Mouse (Mus musculus) G1E-ER4 (cell line): ENCODE measurements around the gene Cbfa2t3. TPM values are rescaled to one million over a fixed set of nuclear protein-coding genes. Genes with fewer than 3 reads are reported as not detected.

ENCODE experiments used
- GATA1 ChIP-seq: IDR thresholded peaks from one replicate; pipeline ENCODE4 v1.8.0; 2012; ENCODE audit warnings: low read length, inconsistent platforms
- polyA plus RNA-seq: library from polyadenylated mRNA; stranded (reverse); fragments of >175 nt; gene quantifications from 2 replicates; pipeline ENCODE4 v1.2.3, GENCODE M21; 2012

Gene Cbfa2t3
- polyA plus RNA-seq, 1 experiment = 273 TPM

GRCm38 (mm10) chr8:122680171-122680570 is 18.7 kb downstream of the Cbfa2t3 start:
- no peak for TF ChIP-seq GATA1

DNA sequence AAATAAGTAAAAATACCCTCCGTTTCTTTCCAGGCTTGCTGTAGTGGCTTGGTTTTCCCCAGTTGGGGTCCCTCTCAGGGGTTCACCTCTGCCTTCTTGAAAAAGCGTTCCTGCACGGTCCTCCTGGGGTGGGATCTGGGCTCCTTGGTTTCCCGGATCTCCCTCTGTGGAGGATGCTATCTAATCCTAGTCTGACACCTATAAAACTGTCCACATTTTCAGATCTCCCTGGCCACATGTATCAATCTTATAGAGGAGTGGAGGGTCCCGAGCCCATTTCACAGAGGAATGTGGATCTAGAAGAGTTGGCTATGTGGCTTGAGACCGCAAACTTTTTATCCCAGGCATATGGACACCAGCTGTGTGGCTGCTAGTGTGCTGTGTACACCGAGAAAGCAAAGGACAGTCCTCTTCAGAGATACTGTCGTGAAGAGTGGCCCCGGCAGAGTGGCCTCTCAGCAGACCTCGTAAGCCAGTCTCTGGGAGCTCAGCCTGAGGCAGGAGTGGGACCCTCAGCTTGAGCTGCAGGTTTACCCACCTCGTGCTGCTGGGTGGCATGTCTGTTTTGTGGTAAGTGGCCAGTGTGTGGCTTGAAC is 19.5 kb downstream of the Cbfa2t3 start:
- no peak for TF ChIP-seq GATA1

GRCm38 (mm10) chr8:122678896-122679210 is 20.1 kb downstream of the Cbfa2t3 start:
- TF ChIP-seq GATA1 = no peak

DNA sequence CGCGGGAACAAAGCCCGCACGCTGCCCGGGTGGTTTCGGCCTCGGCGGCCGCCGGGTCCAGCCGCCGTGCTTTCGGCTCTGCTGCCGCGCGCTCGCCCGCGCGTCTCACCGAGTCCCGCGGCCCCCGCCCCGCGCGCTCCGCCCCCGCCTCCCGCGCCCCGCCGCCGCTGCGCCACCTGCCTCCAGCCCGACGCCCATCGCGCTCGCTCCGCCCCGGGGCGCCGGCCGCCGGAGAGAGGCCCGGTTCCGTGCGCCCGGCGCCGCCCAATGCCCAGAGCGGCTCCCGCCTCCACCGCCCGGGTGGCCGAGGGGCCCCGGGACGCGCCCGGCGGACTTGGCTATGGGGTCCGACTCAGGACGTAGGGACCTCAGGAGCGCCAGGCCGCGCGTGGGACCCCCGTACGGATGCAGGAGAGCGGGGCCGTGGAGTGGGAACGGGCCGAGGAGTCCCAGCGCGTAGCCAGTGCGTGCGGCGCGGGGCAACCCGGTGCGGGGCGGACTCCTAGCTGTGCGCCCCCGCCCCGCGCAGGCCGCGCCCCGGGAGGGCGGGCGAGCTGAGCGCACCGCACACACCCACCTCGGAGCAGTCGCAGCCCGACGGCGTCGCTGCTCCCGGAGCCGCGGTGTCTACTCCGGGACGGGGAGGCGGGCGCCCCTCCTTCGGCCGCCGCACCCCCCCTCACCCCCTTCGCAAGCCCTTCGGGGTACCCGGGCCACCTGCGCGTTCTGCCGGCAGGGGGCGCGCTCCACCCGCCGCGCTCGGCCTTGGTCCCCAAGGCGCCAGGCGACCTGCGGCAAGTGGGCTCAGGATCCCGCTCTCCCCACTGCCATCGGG is 20.6 kb downstream of the Cbfa2t3 start:
- no peak for TF ChIP-seq GATA1

- no peak for TF ChIP-seq GATA1
Observed at GRCm38 (mm10) chr8:122677481-122678021, 21.4 kb downstream of the Cbfa2t3 start.

- no peak for TF ChIP-seq GATA1
Observed at GRCm38 (mm10) chr8:122676621-122677480, 22.1 kb downstream of the Cbfa2t3 start.

GRCm38 (mm10) chr8:122675596-122676420 is 23.1 kb downstream of the Cbfa2t3 start:
- no peak for TF ChIP-seq GATA1

GRCm38 (mm10) chr8:122674999-122675398 is 23.9 kb downstream of the Cbfa2t3 start:
- no peak for TF ChIP-seq GATA1

DNA sequence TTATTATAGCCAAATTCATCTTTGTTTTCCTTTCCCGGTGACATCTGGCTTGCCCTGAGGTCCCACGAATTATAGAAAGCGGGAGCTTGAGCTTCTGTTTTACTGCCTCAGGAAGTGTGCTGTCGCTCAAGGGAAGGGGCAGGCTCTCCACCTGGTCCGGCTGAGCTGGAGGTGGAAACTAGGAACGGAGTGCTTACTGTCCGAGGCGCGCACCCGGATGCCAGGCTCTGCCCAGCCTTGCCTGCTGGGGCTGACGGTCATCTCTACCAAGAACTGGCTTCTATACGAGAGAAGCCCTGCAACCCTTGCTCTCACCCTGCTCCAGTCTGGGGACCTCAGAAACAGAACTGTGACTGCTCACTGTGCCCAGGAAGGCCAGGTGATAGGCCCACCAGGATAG is 24.9 kb downstream of the Cbfa2t3 start:
- TF ChIP-seq GATA1 = no peak

DNA sequence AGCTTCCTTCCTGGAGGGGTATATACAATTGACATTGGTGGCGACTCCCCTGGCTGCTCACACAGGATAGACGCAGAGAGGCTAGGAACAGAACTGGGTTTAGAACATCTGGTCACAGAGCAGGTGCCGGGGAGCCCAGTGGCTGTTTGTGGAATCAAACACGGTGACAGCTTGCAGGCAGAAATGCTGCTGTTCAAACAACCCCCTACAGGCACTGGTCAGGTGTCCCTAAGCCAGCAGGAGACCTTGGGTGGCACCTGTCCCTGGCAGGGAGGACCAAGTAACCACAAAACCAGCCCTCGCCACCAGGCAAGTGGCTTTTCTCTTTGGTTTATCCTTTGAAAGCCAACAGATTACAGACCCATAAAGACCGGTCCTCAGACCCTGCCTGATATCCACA is 27.0 kb downstream of the Cbfa2t3 start:
- TF ChIP-seq GATA1 = no peak

GRCm38 (mm10) chr8:122670718-122671117 is 28.2 kb downstream of the Cbfa2t3 start:
- TF ChIP-seq GATA1 = no peak

GRCm38 (mm10) chr8:122670001-122670400 is 28.9 kb downstream of the Cbfa2t3 start:
- TF ChIP-seq GATA1 = no peak

DNA sequence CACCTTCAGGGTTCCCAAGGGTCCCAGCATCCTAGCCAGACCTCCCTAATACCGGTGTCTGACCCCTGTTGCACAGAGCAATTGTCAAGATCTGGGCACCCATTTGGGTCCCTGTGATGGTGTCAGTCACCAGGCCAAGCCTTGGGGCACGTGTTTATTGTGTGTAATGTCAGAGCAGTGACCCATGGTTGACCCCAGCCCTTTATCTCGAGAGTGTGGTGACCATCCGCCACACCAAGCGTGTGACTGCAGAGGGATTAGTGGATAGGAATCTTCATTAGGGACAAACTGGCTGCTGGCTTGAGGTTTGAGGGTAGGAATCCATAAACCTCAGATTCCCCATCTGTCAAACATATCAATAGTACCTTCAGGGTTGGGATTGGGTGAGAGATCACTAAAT is 29.5 kb downstream of the Cbfa2t3 start:
- no peak for TF ChIP-seq GATA1

- TF ChIP-seq GATA1 = no peak
Observed at GRCm38 (mm10) chr8:122667854-122668253, 31.1 kb downstream of the Cbfa2t3 start.

DNA sequence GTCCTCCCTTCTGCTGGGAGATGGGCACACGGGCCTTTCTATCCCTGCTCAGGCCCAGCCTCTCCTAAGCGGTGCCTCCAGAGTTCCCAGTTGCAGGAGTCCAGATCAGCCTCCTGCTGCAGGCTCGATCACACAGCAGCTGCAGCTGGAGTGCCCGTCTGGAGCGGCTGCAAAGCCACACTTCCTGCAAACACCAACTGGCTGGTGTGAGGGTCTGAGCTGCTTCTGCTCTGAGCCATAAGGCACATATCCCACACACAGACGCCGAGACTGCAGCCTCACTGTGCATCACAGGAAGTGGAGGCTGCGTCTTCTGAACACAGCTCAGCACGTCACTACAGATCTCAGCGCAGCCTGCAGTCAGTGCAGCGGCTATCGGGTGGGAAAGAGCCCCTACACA is 32.1 kb downstream of the Cbfa2t3 start:
- TF ChIP-seq GATA1 = no peak
